Mouse (Mus musculus): ENCODE results near the gene Lipe. TPM values are rescaled to one million over a fixed set of nuclear protein-coding genes. Genes with fewer than 3 reads are reported as not detected.

The Lipe gene
- polyA plus RNA-seq (2014; fragmentation: Illumina TruSeq; extraction: RNeasy Lipid Tissue Mini Kit (QIAGEN cat#74804); ENCODE audit: low read depth, low replicate concordance) = 468 TPM

DNA sequence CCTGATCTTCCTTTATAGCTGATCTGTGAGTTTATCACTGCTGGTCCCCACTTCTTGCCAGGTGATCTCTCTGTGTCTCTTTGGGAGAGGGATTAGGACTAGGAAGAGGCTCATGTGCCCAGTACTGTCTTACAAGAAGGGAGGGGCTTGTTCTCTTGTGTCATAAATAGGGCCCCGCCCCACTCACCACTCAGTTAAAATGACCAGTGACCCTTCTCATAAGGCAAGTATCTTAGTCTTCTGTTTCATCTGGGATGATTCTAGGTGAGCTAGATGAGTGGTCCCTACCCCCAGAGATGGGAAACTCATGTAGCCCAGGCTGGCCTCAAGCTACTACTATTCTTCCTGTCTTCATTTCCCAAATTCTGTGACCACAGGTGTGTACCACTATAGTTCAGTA lies at the start of gene Lipe:
TSS of gene Lipe (minus strand) at position 101 of the 400 bp plus-strand sequence.

DNA sequence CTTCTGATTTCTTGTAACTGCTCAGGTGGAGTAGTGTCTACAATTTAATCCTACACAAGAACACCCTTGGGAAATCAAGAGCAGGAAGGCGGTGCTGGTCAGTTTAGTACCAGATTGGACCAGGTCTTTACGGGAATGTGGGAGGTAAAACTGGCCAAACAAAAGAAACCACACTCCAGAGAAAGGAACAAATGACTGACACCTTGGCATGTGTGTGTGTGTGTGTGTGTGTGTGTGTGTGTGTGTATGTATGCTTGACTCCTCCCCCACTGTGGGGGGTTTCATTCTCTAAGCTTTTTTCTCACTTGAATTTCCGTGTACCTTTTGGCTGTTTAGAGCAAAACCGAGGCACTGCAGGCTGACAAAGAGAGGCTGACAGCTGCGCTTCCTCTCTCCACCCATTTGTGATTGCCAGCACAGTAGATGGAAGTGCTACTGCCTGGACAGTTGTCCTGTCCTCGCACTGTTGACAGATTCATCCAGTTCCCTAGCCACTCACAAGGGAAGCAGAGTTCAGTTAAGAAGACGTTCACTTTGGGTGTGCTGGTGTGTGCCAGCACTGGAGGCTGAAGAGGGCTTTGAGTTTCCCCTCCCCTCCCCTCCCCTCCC lies 14.4 kb upstream of the Lipe start, which contains the start of gene Cxcl17:
TSS of gene Cxcl17 (minus strand) at position 54 of the 609 bp plus-strand sequence.

DNA sequence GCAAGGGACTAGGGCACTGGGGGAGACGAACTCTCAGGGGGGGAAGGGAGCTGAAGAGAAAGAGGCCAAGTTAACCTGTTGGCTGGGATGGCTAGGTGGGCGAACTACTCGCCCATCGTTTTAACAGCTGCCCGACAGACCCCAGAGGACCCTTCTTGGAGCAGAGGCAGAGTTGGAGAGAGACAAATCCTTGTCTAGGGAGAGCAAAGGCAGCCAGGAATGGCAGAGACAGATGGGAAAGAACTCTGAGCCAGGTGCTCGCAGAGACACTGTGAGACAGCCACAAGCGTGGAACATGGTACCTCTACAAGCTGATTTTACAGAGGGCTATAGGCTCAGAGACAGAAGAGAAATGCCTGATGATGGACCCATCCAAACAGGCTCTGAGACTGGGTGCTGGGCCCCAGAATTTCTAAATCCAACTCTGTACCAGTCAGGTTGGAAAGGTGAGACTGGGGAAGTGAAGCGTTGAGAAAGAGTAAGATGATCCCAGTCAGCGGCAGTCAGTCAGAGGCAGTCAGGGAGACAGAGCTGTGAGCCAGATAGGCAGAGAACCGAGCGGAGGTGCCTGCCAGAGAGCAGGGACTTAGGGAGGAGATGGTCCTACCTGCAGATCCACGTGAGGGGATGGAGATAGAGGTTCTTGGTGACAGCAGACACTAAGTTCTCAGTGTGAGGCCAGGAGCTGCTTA lies 29.3 kb downstream of the Lipe start, which contains the start of gene Cnfn:
TSS of gene Cnfn (minus strand) at position 667 of the 692 bp plus-strand sequence.

Other genes starting within 250 kb of the Lipe start
- 1.4 TPM for gene Pou2f2, start 219.0 kb downstream of the Lipe start, polyA plus RNA-seq (2014; fragmentation: Illumina TruSeq; extraction: RNeasy Lipid Tissue Mini Kit (QIAGEN cat#74804); ENCODE audit: low read depth, low replicate concordance)
- gene Dedd2, start 178.1 kb downstream of the Lipe start, polyA plus RNA-seq (2014; fragmentation: Illumina TruSeq; extraction: RNeasy Lipid Tissue Mini Kit (QIAGEN cat#74804); ENCODE audit: low read depth, low replicate concordance) = 15.0 TPM
- 7.4 TPM for gene Zfp526, start 177.3 kb downstream of the Lipe start, polyA plus RNA-seq (2014; fragmentation: Illumina TruSeq; extraction: RNeasy Lipid Tissue Mini Kit (QIAGEN cat#74804); ENCODE audit: low read depth, low replicate concordance)
- gene Gsk3a, start 160.9 kb downstream of the Lipe start, polyA plus RNA-seq (2014; fragmentation: Illumina TruSeq; extraction: RNeasy Lipid Tissue Mini Kit (QIAGEN cat#74804); ENCODE audit: low read depth, low replicate concordance) = 81.2 TPM
- 32.2 TPM for gene Erf, start 147.9 kb downstream of the Lipe start, polyA plus RNA-seq (2014; fragmentation: Illumina TruSeq; extraction: RNeasy Lipid Tissue Mini Kit (QIAGEN cat#74804); ENCODE audit: low read depth, low replicate concordance)
- 84.3 TPM for gene Cic, start 131.0 kb downstream of the Lipe start, polyA plus RNA-seq (2014; fragmentation: Illumina TruSeq; extraction: RNeasy Lipid Tissue Mini Kit (QIAGEN cat#74804); ENCODE audit: low read depth, low replicate concordance)
- gene Pafah1b3, start 100.7 kb downstream of the Lipe start, polyA plus RNA-seq (2014; fragmentation: Illumina TruSeq; extraction: RNeasy Lipid Tissue Mini Kit (QIAGEN cat#74804); ENCODE audit: low read depth, low replicate concordance) = 54.0 TPM
- 1.5 TPM for gene Prr19, start 97.3 kb downstream of the Lipe start, polyA plus RNA-seq (2014; fragmentation: Illumina TruSeq; extraction: RNeasy Lipid Tissue Mini Kit (QIAGEN cat#74804); ENCODE audit: low read depth, low replicate concordance)
- gene Tmem145, start 92.6 kb downstream of the Lipe start, polyA plus RNA-seq (2014; fragmentation: Illumina TruSeq; extraction: RNeasy Lipid Tissue Mini Kit (QIAGEN cat#74804); ENCODE audit: low read depth, low replicate concordance) = not detected
- gene Megf8, start 81.5 kb downstream of the Lipe start, polyA plus RNA-seq (2014; fragmentation: Illumina TruSeq; extraction: RNeasy Lipid Tissue Mini Kit (QIAGEN cat#74804); ENCODE audit: low read depth, low replicate concordance) = 32.1 TPM
- not detected for gene Cnfn, start 29.0 kb downstream of the Lipe start, polyA plus RNA-seq (2014; fragmentation: Illumina TruSeq; extraction: RNeasy Lipid Tissue Mini Kit (QIAGEN cat#74804); ENCODE audit: low read depth, low replicate concordance)
- gene Cxcl17, start 14.2 kb upstream of the Lipe start, polyA plus RNA-seq (2014; fragmentation: Illumina TruSeq; extraction: RNeasy Lipid Tissue Mini Kit (QIAGEN cat#74804); ENCODE audit: low read depth, low replicate concordance) = not detected
- 10.2 TPM for gene Ceacam1, start 78.9 kb upstream of the Lipe start, polyA plus RNA-seq (2014; fragmentation: Illumina TruSeq; extraction: RNeasy Lipid Tissue Mini Kit (QIAGEN cat#74804); ENCODE audit: low read depth, low replicate concordance)
- 1.3 TPM for gene Ceacam2, start 141.1 kb upstream of the Lipe start, polyA plus RNA-seq (2014; fragmentation: Illumina TruSeq; extraction: RNeasy Lipid Tissue Mini Kit (QIAGEN cat#74804); ENCODE audit: low read depth, low replicate concordance)
- gene Erich4, start 217.2 kb upstream of the Lipe start, polyA plus RNA-seq (2014; fragmentation: Illumina TruSeq; extraction: RNeasy Lipid Tissue Mini Kit (QIAGEN cat#74804); ENCODE audit: low read depth, low replicate concordance) = 2.2 TPM
- gene Dmac2, start 220.7 kb upstream of the Lipe start, polyA plus RNA-seq (2014; fragmentation: Illumina TruSeq; extraction: RNeasy Lipid Tissue Mini Kit (QIAGEN cat#74804); ENCODE audit: low read depth, low replicate concordance) = 31.3 TPM
- 6.2 TPM for gene B3gnt8, start 227.9 kb upstream of the Lipe start, polyA plus RNA-seq (2014; fragmentation: Illumina TruSeq; extraction: RNeasy Lipid Tissue Mini Kit (QIAGEN cat#74804); ENCODE audit: low read depth, low replicate concordance)

All from adipose tissue, adult 10 weeks (tissue).